Mouse (Mus musculus): ENCODE results near the gene Orai2. TPM values are rescaled to one million over a fixed set of nuclear protein-coding genes. Genes with fewer than 3 reads are reported as not detected.

Orai2 gene
- polyA plus RNA-seq (2012; rRNA removed; ENCODE audit: low replicate concordance) = 57.2 and 121 TPM in 2 replicates

GRCm38 (mm10) chr5:136170512-136171362 is at the start of gene Orai2:
TSS of gene Orai2 (minus strand) at chr5:136170713.

GRCm38 (mm10) chr5:136198474-136199391 is 28.2 kb upstream of the Orai2 start, which contains the start of gene Prkrip1:
TSS of gene Prkrip1 (minus strand) at chr5:136198963.

GRCm38 (mm10) chr5:136135571-136136291 is 34.8 kb downstream of the Orai2 start, which contains the start of the genes Lrwd1 and Alkbh4:
TSS of gene Lrwd1 (minus strand) at chr5:136136074.
TSS of gene Alkbh4 (plus strand) at chr5:136136146.

GRCm38 (mm10) chr5:136115891-136116783 is 54.4 kb downstream of the Orai2 start, which contains the start of gene Polr2j:
TSS of gene Polr2j (plus strand) at chr5:136116631.

Other genes starting within 250 kb of the Orai2 start
- gene Ywhag, start 236.1 kb downstream of the Orai2 start, polyA plus RNA-seq (2012; rRNA removed; ENCODE audit: low replicate concordance) = 172 and 216 TPM in 2 replicates
- 8.7 and 11.4 TPM in 2 replicates for gene Ssc4d, start 196.2 kb downstream of the Orai2 start, polyA plus RNA-seq (2012; rRNA removed; ENCODE audit: low replicate concordance)
- gene Zp3, start 190.6 kb downstream of the Orai2 start, polyA plus RNA-seq (2012; rRNA removed; ENCODE audit: low replicate concordance) = not detected in 2 replicates
- gene Dtx2, start 175.9 kb downstream of the Orai2 start, polyA plus RNA-seq (2012; rRNA removed; ENCODE audit: low replicate concordance) = 42.7 and 70.4 TPM in 2 replicates
- gene Upk3b, start 132.2 kb downstream of the Orai2 start, polyA plus RNA-seq (2012; rRNA removed; ENCODE audit: low replicate concordance) = 0.10 TPM in 1 of 2 replicates, not detected in the other
- gene Upk3bl, start 116.2 kb downstream of the Orai2 start, polyA plus RNA-seq (2012; rRNA removed; ENCODE audit: low replicate concordance) = not detected in 2 replicates
- 33.3 and 41.5 TPM in 2 replicates for gene Rasa4, start 86.8 kb downstream of the Orai2 start, polyA plus RNA-seq (2012; rRNA removed; ENCODE audit: low replicate concordance)
- gene Polr2j, start 54.1 kb downstream of the Orai2 start, polyA plus RNA-seq (2012; rRNA removed; ENCODE audit: low replicate concordance) = 32.0 and 57.2 TPM in 2 replicates
- gene Lrwd1, start 34.6 kb downstream of the Orai2 start, polyA plus RNA-seq (2012; rRNA removed; ENCODE audit: low replicate concordance) = 30.5 and 45.7 TPM in 2 replicates
- 22.8 and 32.0 TPM in 2 replicates for gene Alkbh4, start 34.6 kb downstream of the Orai2 start, polyA plus RNA-seq (2012; rRNA removed; ENCODE audit: low replicate concordance)
- 6.7 and 9.3 TPM in 2 replicates for gene Prkrip1, start 28.2 kb upstream of the Orai2 start, polyA plus RNA-seq (2012; rRNA removed; ENCODE audit: low replicate concordance)
- gene Sh2b2, start 75.8 kb upstream of the Orai2 start, polyA plus RNA-seq (2012; rRNA removed; ENCODE audit: low replicate concordance) = 81.9 and 132 TPM in 2 replicates

Measured in mammary gland, adult 2 months (tissue).